17 mouse cellular contexts compared by ENCODE assay signal in the genomic region with DNA sequence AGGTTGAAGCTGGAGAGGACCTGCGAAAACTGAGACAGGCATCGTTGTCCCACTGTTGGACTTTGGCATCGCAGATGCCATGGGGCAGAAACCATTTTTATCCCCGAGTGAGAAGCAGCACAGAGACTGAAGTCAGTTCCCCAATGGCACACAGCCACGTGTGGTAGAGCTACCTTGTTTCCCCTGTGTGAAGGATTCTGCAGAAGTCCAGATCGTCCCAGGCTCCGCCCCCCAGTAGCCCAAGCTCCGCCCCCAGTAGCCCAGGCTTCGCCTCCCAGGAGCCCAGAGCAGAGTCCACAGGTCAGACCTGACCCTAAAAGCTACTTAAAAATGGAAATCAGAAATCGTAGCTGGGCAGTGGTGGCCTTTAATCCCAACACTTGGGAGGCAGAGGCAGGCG. TPM values are rescaled to one million over a fixed set of nuclear protein-coding genes. Genes with fewer than 3 reads are reported as not detected.
A peak's percentile ranks its signal among the peaks of the same experiment; 100 is the strongest.
DNase-seq lines count a peak whose midpoint lies in the region; TF ChIP-seq lines count a peak whose summit lies in the region.
"Had no signal": no experiment of that assay in that cellular context is flagged by ENCODE, and none has a peak within 500 bp of the region (broad histone marks: within the 10 kb centered on the region; RNA-seq: fewer than 3 reads in every experiment).

No protein-coding gene starts in this region.

- 0 out of 2 replicates have a peak, but pooled peaks cover 2% of the 10 kb centered on the region for H3K27me3 ChIP-seq in testis, adult 2 months (ENCODE audit: control insufficient read depth, insufficient read depth, low read length)
- H3K27me3 ChIP-seq: forebrain, embryonic 15.5 days had no signal

- H3K4me1 ChIP-seq in testis, adult 2 months (ENCODE audit: control insufficient read depth, insufficient read depth, low read length) = peaks cover 11% of the 10 kb centered on the region

- H3K27ac ChIP-seq in testis, adult 2 months (ENCODE audit: control insufficient read depth, insufficient read depth, low read depth, low read length) = no peak overlapping the region
- H3K27ac ChIP-seq: embryonic facial prominence, embryonic 10.5 days; embryonic facial prominence, embryonic 12.5 days; forebrain, embryonic 13.5 days; forebrain, embryonic 15.5 days had no signal

- no peak for TF ChIP-seq POLR2A in testis, adult 2 months (IDR thresholded peaks at IDR 0.05; ENCODE audit: control insufficient read depth, low read depth, low read length)

- H3K36me3 ChIP-seq in testis, adult 2 months (ENCODE audit: control insufficient read depth, insufficient read depth, low read length) = no peaks in the 10 kb centered on the region
- H3K36me3 ChIP-seq: embryonic facial prominence, embryonic 10.5 days; embryonic facial prominence, embryonic 12.5 days; forebrain, embryonic 15.5 days; G1E had no signal

- DNase-seq in testis, postnatal 10 days (ENCODE audit: low spot score) = no peak
- DNase-seq in R1 (ENCODE audit: low read depth, low spot score) = peak; percentile 76
- no peak for DNase-seq in kidney, postnatal 25 days
- no peak for DNase-seq in gastrocnemius, postnatal 25 days
- DNase-seq: adrenal gland, adult 8-10 months; adrenal gland, postnatal 14 days; adrenal gland, postnatal 36 days; cerebellum, adult 8-10 months; forebrain, postnatal 0 days had no signal

- peak overlapping the region; percentile 72 for H3K4me3 ChIP-seq in testis, adult 2 months (ENCODE audit: control insufficient read depth, low read depth, low read length)
- H3K4me3 ChIP-seq: embryonic facial prominence, embryonic 10.5 days; embryonic facial prominence, embryonic 12.5 days; forebrain, embryonic 13.5 days; forebrain, embryonic 15.5 days had no signal

- no peak for TF ChIP-seq CTCF in testis, adult 2 months (IDR thresholded peaks at IDR 0.05; ENCODE audit: control insufficient read depth, insufficient read depth, insufficient replicate concordance, low read depth, low read length)

RNA-seq across cellular contexts. Expression of gene Cmklr1, which starts 4.0 kb away (rescaled TPM):
- 82.3 and 86.6 TPM in 2 replicates for polyA plus RNA-seq in testis, adult 2 months (2012; rRNA removed)
- total RNA-seq in gastrocnemius, postnatal 25 days (2021) = 10 to 100 TPM; 14.6 to 15.4 TPM
- polyA plus RNA-seq: activated CD4-positive, CD25-positive, alpha-beta regulatory T cell, adult 4 months; G1E; Patski had no signal
